Mouse (Mus musculus): Measurements from ENCODE around the gene Trabd.

- TF ChIP-seq POLR2A (IDR thresholded peaks at IDR 0.05; ENCODE audit: insufficient read length, low read depth) (no peak), E2F4 (IDR thresholded peaks at IDR 0.05; ENCODE audit: insufficient read depth) (no peak), REST (IDR thresholded peaks at IDR 0.05; ENCODE audit: insufficient read depth, insufficient read length) (no peak), USF1 (IDR thresholded peaks at IDR 0.05; ENCODE audit: low read depth) (no peak), TCF12 (IDR thresholded peaks at IDR 0.05; ENCODE audit: insufficient read depth, poor library complexity, severe bottlenecking) (no peak), MYOG (IDR thresholded peaks at IDR 0.05; ENCODE audit: control insufficient read depth in 1 of 3, insufficient read depth in 1 of 3, insufficient read length in 2 of 3, low read depth in 2 of 3) (peak; percentile 54 to 79 (median 59)), CEBPB (IDR thresholded peaks at IDR 0.05; ENCODE audit: insufficient read depth, poor library complexity, severe bottlenecking) (no peak)
Measured at GRCm38 (mm10) chr15:89076156-89076731, 1.3 kb downstream of the Trabd start.

All from myocyte (in vitro differentiated cells).